Mouse (Mus musculus) midbrain, embryonic 15.5 days (tissue): ENCODE measurements around the gene Szt2. TPM values are rescaled to one million over a fixed set of nuclear protein-coding genes. Genes with fewer than 3 reads are reported as not detected.
A peak's percentile ranks its signal among the peaks of the same experiment; 100 is the strongest.

Experiments used
- ATAC-seq: fragments of 200-750 bp; cut with Nextera tagmentation; replicated peaks from 2 replicates; pipeline ENCODE4 v1.8.0; 2017; ENCODE audit warnings: moderate TSS enrichment
- H3K27ac ChIP-seq: fragments of 300-500 bp; sonication (generic); 2 replicates; pipeline ENCODE4 v1.5.1; 2015; ENCODE audit warnings: mild to moderate bottlenecking, inconsistent platforms
- H3K27me3 ChIP-seq: fragments of 300-500 bp; sonication (generic); replicated peaks from 2 replicates; pipeline ENCODE4 v1.6.1; 2015; ENCODE audit warnings: inconsistent platforms
- H3K36me3 ChIP-seq: fragments of 300-500 bp; sonication (generic); replicated peaks from 2 replicates; pipeline ENCODE4 v1.6.1; 2015; ENCODE audit warnings: inconsistent platforms
- H3K4me1 ChIP-seq: fragments of 300-500 bp; sonication (generic); 2 replicates; pipeline ENCODE4 v1.6.1; 2015; ENCODE audit warnings: inconsistent platforms
- H3K4me2 ChIP-seq: fragments of 300-500 bp; sonication (generic); 2 replicates; pipeline ENCODE4 v1.6.1; 2015; ENCODE audit warnings: inconsistent platforms, mild to moderate bottlenecking, moderate library complexity
- H3K4me3 ChIP-seq: fragments of 300-500 bp; sonication (generic); 2 replicates; pipeline ENCODE4 v1.5.1; 2015; ENCODE audit warnings: mild to moderate bottlenecking, inconsistent platforms
- H3K9ac ChIP-seq: fragments of 300-500 bp; sonication (generic); 2 replicates; pipeline ENCODE4 v1.6.1; 2015; ENCODE audit warnings: mild to moderate bottlenecking, inconsistent platforms
- H3K9me3 ChIP-seq: fragments of 300-500 bp; sonication (generic); 2 replicates; pipeline ENCODE4 v1.6.1; 2016; ENCODE audit warnings: inconsistent platforms
- WGBS: fragments of 180-500 bp; shearing (Covaris S2); methylation state at CpG from one replicate; pipeline ENCODE4 v1.1.7; 2015; ENCODE audit warnings: mixed read lengths; 5-methylcytosine and 5-hydroxymethylcytosine counted together
- polyA plus RNA-seq: library from polyadenylated mRNA; unstranded; fragments of >200 nt; fragmentation: Nextera tagmentation; extraction: Ambion mirVana; gene quantifications from 2 replicates; pipeline ENCODE4 v1.2.1, GENCODE M21; 2015

Gene Szt2
- polyA plus RNA-seq: 11.1 and 11.5 TPM in 2 replicates

DNA sequence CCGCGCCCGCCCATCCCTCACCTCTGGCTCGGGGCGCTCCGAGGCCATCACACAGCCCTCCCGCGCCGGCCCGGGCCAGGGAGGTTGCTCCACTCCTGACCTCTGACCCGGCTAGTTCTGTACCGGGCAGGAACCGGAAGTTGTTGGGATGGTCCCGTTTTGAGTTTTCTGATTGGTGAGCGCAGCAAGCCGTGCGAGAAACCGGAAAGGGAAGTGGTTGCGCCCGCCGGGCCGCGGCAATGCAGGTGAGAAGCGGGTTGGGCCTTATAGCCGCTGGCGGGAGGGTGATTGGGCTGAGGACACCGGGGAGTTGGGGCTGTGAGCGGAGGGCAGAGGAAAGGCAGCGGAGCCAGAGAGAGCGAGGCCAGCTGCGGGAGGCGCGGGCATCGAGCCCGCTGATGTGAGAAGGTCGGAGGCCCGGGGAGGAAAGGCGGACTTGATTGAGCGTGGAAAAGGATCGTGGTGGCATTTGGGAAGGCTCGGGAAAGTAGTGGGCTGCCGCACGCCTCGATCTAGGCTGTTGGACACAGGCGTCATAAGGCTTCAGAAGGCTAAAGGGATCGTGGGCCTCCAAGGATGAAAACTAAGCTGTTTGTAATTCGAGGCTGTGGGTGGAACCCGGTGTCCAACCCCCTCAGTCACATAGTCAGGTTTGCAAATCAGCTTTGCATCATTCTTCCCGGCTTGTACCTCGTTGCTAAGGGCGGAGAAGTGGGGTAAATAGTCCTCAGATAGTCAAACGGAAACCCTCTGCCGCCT, at the start of gene Szt2, which contains the start of gene Med8:
Szt2 (minus strand) TSS at position 132 of the 759 bp plus-strand sequence.
Med8 (plus strand) TSS at position 196 of the 759 bp plus-strand sequence.
- H3K4me2 ChIP-seq: peak within 1 kb of the TSS; percentile 70
- H3K4me1 ChIP-seq: peaks cover 20% of the 10 kb centered on the region
- H3K9ac ChIP-seq: peak within 1 kb of the TSS; percentile 96
- H3K27me3 ChIP-seq: no peaks in the 10 kb centered on the region
- peak within 1 kb of the TSS; percentile 95 for H3K4me3 ChIP-seq
- peak; percentile 95 for ATAC-seq
- peak within 1 kb of the TSS; percentile 75 for H3K27ac ChIP-seq
- H3K9me3 ChIP-seq: no peaks in the 10 kb centered on the region
- peaks cover 35% of the 10 kb centered on the region for H3K36me3 ChIP-seq
- WGBS: under 1% methylated on average over 53 of the region's 53 CpGs

DNA sequence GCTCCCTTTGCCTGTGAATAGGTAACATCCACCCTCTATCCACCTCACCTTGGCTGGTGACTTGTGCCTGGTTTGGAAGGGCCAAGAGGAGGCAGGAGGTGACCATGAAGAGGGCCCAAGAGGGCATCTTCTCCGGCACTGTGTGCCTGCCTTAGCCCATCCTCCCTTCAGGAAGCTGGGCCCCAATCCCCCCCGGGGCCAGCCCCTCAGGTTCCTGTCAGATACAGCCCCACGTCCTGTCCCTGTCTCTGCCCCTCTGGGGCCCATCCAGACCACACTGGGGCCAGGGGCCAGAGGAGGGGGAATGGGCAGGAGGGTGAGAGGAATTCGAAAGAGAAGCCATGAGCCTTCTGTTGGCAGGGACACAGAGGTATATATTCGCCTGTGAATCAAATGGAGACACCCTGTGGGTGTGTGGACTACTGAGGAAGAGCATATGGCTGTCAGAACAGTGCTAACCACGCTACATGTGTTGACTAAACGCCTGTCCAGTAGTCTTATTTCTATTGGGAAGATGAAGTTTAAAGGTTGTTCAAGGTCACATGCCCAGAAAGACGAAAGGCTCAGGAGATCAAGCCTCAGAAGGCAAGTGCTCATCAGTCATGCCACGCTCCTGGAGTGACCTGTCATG, 48.4 kb upstream of the Szt2 start, which contains the start of gene Mpl:
Mpl (minus strand) TSS at position 169 of the 631 bp plus-strand sequence.
- H3K4me2 ChIP-seq: no peak within 1 kb of the TSS
- ATAC-seq: no peak
- H3K36me3 ChIP-seq: no peaks in the 10 kb centered on the region
- no peak within 1 kb of the TSS for H3K4me3 ChIP-seq
- 74% methylated on average over 9 of the region's 9 CpGs for WGBS
- H3K9me3 ChIP-seq: no peaks in the 10 kb centered on the region
- H3K27ac ChIP-seq: no peak within 1 kb of the TSS
- no peak within 1 kb of the TSS for H3K9ac ChIP-seq
- H3K27me3 ChIP-seq: no peaks in the 10 kb centered on the region
- no peaks in the 10 kb centered on the region for H3K4me1 ChIP-seq

DNA sequence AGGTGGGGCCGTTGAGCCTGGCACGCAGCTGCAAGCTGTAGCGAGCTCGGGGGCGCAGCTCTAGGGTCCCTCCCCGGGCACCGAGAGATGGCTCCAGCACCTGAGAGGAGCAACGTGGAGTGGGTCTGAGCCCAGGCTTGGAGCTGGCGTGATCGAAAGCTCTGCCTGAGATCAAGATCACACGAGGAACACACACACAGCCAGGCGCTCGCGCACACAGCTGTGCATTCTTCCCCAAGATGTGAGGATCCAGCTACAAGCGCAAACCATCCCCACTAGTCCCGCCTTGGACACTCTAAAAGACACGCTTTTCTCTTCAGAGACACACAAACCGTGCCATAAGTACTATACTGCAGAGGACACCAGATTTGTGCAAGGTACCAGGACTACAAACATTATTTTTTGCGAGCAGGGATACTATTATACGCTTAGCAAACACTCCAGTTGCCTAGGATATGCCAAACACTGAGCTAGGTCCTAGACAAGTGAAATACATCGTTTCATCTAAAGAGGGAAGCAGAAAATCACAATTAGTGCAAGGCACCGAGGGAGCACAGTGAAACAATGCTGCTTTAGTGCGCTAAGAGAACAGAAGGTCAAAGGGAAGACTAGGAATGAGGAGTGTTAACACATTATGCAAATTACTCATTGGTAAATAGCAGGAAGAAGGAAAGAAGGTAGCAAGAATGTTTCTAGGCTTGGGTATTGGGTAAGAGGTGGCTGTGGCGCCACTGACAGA, 37.5 kb upstream of the Szt2 start:
- peak overlapping the region; percentile 39 for H3K9ac ChIP-seq
- no peaks in the 10 kb centered on the region for H3K36me3 ChIP-seq
- 0 out of 2 replicates have a peak overlapping the region, but pooled peaks have one; percentile 2 for H3K27ac ChIP-seq
- WGBS: 21% methylated on average over 24 of the region's 24 CpGs
- peak overlapping the region; percentile 72 for H3K4me2 ChIP-seq
- no peaks in the 10 kb centered on the region for H3K9me3 ChIP-seq
- H3K4me1 ChIP-seq: peaks cover 14% of the 10 kb centered on the region
- peak; percentile 55 for ATAC-seq
- H3K27me3 ChIP-seq: 0 out of 2 replicates have a peak, but pooled peaks cover 3% of the 10 kb centered on the region
- H3K4me3 ChIP-seq: peak overlapping the region; percentile 32

DNA sequence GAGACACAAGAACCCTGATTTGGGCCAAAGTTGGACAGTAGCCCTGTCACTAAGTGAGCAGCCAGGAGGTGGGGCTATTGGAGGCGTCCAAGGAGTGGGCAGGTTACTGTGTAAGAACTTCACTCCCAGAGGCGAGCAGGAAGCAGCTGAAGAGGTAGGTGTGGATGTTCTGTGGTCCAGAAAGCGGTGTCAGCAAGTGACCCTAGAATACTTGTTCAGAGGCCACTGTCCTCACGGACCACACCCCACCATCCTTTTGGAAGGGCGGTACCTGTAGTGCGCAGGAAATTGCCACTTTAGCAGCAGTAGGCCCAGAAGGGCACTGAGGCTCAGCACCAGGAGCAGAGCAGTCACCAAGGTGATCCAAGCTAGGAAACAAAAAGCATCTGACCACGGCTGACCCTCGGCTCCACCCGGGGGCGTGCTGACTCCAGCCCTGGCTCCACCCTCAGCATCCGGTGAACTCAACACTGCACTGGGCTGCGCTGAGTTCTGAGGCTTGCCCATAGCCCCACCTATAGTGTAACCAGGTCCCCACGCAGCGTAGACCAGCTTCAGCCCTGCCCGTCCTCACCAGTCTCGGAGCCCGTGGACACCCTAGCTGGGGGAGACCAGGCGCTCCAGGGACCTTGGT, 36.8 kb upstream of the Szt2 start:
- H3K9ac ChIP-seq: peak overlapping the region; percentile 39
- no peak overlapping the region for H3K27ac ChIP-seq
- H3K4me3 ChIP-seq: peak overlapping the region; percentile 32
- H3K4me1 ChIP-seq: peaks cover 14% of the 10 kb centered on the region
- 18% methylated on average over 18 of the region's 18 CpGs for WGBS
- H3K36me3 ChIP-seq: no peaks in the 10 kb centered on the region
- 0 out of 2 replicates have a peak, but pooled peaks cover 3% of the 10 kb centered on the region for H3K27me3 ChIP-seq
- no peaks in the 10 kb centered on the region for H3K9me3 ChIP-seq
- ATAC-seq: peak; percentile 88
- H3K4me2 ChIP-seq: peak overlapping the region; percentile 72

DNA sequence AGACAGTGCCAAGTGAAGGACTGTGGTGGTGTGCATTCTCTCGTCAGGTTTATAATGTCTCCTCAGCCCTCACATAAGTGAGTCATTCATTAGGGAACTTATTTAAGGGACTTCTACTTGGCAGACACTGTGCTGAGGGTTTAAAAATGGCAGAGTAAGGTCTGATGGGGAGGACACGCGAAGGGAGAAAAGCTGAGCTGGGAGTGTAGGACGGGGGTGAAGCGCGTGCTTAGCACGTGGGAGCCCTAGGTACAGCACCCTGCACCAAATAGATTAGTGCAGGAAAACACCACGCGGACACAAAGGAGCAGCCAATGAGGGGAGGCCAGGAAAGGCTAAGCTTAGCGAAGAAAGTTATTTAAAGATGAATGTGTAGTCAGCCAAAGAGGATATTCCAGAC, 36.0 kb upstream of the Szt2 start:
- Histone ChIP-seq H3K4me1 (peaks cover 14% of the 10 kb centered on the region), H3K9me3 (no peaks in the 10 kb centered on the region), H3K36me3 (no peaks in the 10 kb centered on the region), H3K9ac (no peak overlapping the region), H3K4me3 (no peak overlapping the region), H3K4me2 (no peak overlapping the region), H3K27ac (no peak overlapping the region), H3K27me3 (0 out of 2 replicates have a peak, but pooled peaks cover 3% of the 10 kb centered on the region)
- WGBS: 83% methylated on average over 10 of the region's 10 CpGs
- ATAC-seq: no peak

DNA sequence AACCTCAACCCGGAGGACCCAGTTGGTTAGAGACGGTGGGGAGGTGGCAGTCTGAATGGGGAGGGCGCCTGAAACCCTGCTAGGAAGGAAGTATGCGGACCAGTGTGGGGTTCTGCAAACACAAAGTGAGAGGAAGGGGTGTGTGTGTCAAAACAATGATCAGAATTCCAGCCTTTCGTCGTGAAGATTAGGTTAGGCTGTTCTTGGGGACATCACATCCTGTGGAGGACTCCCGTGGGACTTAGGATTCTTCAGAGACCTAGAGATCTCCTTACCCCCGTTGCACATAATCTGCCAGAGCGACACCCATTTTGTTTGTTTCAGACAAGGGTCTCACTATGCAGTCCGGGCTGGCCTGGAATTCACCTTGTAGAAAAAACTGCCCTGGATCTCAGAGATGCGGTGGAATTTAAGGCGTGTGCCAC, 28.8 kb upstream of the Szt2 start:
- 10% methylated on average over 12 of the region's 12 CpGs for WGBS
- peaks cover 31% of the 10 kb centered on the region for H3K4me1 ChIP-seq

DNA sequence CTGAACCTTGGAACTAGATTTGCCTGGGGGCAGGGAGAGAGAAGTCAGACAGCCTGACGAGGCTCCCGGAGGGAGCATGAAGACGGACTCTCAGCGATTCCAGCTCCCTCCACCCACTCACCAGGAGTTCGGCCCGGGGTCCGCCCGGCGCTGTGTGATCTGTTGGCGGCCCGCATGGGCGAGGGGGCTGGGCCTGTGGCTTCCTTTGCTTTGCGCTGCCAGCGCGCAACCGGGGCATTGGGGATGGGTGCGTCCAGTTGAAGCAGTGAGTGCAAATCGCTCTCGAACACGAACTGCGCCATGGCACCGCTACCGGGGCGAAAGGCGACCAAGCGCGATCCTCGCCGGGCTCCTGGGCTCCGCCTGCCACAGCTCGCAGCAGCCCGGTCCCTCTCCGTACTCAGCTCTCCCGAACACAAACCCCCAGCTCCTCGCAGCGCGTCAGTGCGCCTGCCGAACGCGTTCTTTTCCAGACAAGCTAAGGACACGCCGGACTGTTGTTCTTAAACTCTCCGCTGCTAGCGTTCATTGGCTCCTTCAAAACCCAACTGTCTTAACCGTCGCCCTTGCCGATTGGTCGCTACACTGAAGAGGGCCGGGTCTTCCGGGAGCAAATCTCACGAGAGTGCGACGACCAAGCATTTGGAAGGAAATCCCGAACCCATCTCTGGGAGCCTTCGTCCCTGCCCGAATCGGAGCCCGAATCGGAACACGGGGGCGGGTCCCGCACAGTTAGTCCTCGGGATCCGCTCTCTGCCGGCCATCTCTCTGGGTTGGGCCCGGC, 27.9 kb upstream of the Szt2 start, which contains the start of gene Cdc20:
Cdc20 (minus strand) TSS at position 533 of the 784 bp plus-strand sequence.
- Histone ChIP-seq H3K9me3 (no peaks in the 10 kb centered on the region), H3K36me3 (0 out of 2 replicates have a peak, but pooled peaks cover 4% of the 10 kb centered on the region), H3K4me2 (peak within 1 kb of the TSS; percentile 98), H3K27me3 (no peaks in the 10 kb centered on the region), H3K27ac (peak within 1 kb of the TSS; percentile 88), H3K4me3 (peak within 1 kb of the TSS; percentile 49), H3K9ac (peak within 1 kb of the TSS; percentile 70), H3K4me1 (peaks cover 31% of the 10 kb centered on the region)
- ATAC-seq: peak; percentile 96
- WGBS: under 1% methylated on average over 67 of the region's 67 CpGs

More for the DNA sequence above, 28.8 kb upstream of the Szt2 start:
- peak; percentile 32 for ATAC-seq
- Histone ChIP-seq H3K27ac (peak overlapping the region; percentile 88), H3K36me3 (0 out of 2 replicates have a peak, but pooled peaks cover 3% of the 10 kb centered on the region), H3K4me2 (peak overlapping the region; percentile 98), H3K9ac (peak overlapping the region; percentile 70), H3K27me3 (no peaks in the 10 kb centered on the region), H3K9me3 (no peaks in the 10 kb centered on the region), H3K4me3 (peak overlapping the region; percentile 49)

DNA sequence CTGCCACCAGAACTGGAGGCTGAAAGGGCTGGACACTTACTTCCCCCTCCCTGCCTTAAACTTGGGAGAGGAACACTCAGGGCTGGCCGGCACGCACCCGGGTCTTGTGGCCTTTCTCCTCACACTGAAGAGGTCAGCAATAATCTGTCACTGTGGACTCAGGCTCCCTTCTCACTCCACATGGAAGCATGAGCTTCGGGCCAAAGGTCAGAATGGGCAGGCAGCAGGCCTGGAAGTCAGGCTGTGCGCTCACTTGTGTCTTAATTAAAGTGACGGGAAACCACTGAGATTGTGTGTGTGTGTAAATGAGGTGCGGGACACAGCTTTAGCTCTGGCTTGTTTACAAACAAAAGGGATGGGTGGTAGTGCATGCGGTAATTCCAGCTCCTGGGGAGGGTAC, 23.3 kb upstream of the Szt2 start:
- Histone ChIP-seq H3K9me3 (no peaks in the 10 kb centered on the region), H3K36me3 (0 out of 2 replicates have a peak, but pooled peaks cover 4% of the 10 kb centered on the region), H3K4me2 (no peak overlapping the region), H3K27me3 (no peaks in the 10 kb centered on the region), H3K4me1 (peaks cover 37% of the 10 kb centered on the region), H3K9ac (no peak overlapping the region), H3K27ac (no peak overlapping the region), H3K4me3 (no peak overlapping the region)
- 65% methylated on average over 8 of the region's 8 CpGs for WGBS
- no peak for ATAC-seq

DNA sequence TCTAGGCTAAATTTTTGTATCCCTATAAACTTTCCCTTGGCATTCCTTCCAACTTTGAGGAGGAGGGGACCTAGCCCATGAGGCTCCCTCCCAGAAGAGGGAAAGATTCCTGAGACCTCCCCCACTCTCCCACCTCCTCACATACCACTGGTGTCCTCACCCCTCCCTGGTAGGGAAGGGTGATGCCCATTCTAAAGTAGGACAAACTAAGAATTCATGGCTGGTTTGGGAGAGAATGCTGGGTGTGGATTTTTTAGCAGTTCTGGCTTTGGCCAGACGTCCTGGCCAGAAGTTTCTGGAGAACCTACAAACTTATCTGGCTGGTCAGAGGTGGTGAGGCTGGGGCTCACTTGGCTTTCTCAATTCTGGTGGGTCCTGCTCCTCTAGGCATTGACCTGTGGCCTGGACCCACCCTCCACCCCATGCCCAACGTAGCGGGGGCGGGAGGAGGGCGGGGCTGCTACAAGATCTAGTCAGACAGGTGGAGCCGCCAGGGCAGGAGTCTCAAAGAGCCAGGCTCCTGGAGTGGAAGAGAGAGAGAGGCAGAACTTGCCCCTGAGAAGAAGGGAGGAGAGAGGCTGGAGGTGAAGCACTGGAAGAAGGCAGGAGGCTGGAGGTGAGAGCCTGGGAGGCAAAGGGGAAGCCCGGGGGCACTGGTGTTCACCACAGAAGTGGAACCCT, 20.3 kb upstream of the Szt2 start:
- Histone ChIP-seq H3K9ac (no peak overlapping the region), H3K27ac (no peak overlapping the region), H3K4me3 (no peak overlapping the region), H3K27me3 (no peaks in the 10 kb centered on the region), H3K4me2 (no peak overlapping the region), H3K4me1 (peaks cover 18% of the 10 kb centered on the region), H3K36me3 (0 out of 2 replicates have a peak, but pooled peaks cover 4% of the 10 kb centered on the region), H3K9me3 (no peaks in the 10 kb centered on the region)
- WGBS: 60% methylated on average over 7 of the region's 7 CpGs
- no peak for ATAC-seq

DNA sequence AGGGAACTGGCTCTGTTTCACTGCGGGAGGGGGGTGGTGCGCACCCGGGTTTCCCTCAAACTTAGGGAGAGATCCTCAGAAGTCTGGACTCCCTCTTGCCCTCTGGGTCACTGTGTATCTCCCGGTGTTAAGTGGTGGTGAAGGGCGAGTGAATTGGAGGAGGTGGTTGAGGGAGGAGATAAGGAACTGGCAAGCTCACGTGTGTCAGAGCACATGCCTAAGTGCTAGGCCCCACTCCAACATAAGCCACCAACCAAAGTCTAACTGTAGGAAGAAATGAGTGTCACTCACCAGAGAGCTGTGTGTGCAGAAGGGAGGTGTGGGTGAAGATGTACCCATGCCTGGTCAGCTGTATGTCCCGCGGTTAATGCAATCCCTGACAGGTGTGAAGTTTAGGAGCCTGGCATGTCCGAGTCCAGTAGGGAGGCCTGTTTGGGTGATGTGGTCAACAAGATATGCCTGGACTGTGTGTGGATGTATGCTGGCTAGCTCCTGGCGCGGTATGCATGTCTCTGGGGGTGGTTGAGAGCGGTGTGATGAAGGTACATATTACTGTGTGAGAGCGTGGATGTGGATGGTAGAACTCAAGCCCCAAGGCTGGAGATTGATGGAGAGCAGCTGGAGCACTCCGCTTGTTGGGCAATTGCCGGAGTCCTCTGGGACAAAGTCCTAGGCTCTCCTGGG, 19.6 kb upstream of the Szt2 start:
- ATAC-seq: peak; percentile 34
- no peaks in the 10 kb centered on the region for H3K9me3 ChIP-seq
- 53% methylated on average over 15 of the region's 15 CpGs for WGBS

More for the DNA sequence above, 19.6 kb upstream of the Szt2 start:
- H3K9ac ChIP-seq: peak overlapping the region; percentile 65
- no peaks in the 10 kb centered on the region for H3K27me3 ChIP-seq
- H3K36me3 ChIP-seq: 0 out of 2 replicates have a peak, but pooled peaks cover 4% of the 10 kb centered on the region
- peak overlapping the region; percentile 68 for H3K4me2 ChIP-seq
- peaks cover 18% of the 10 kb centered on the region for H3K4me1 ChIP-seq
- H3K4me3 ChIP-seq: peak overlapping the region; percentile 43
- peak overlapping the region; percentile 62; the same call in 1 of the 2 replicates for H3K27ac ChIP-seq
